Mouse (Mus musculus) lung, postnatal 0 days (tissue): ENCODE results near the gene Ndufaf1.

Experiments used
- CTCF ChIP-seq: IDR thresholded peaks from 2 replicates; pipeline ENCODE4 v1.5.1; 2016; ENCODE audit warnings: antibody characterized with exemption, mild to moderate bottlenecking
- EP300 ChIP-seq: IDR thresholded peaks from 2 replicates; pipeline ENCODE4 v1.6.1; 2016; ENCODE audit warnings: antibody characterized with exemption, mild to moderate bottlenecking, control low read depth

DNA sequence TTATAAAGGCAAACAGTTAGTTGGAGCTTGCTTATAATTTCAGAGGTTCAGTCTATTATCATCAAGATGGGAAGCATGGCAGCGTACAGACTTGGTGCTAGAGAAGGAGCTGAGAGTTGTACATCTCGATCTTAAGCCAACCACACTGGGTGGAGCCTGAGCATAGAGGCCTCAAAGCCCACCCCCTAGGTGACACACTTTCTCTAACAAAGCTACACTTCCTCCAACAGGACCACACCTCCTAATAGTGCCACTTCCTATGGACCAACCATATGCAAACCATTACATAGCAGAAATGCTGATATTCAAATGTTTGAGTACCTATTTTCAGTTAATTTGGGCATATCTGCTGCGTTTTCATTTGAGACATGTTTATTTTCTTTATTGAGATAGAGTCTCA, 47.4 kb upstream of the Ndufaf1 start:
- TF ChIP-seq CTCF (no peak), EP300 (no peak)
